Mouse (Mus musculus) heart, postnatal 0 days (tissue): ENCODE measurements around the gene Gga1. TPM values are rescaled to one million over a fixed set of nuclear protein-coding genes. Genes with fewer than 3 reads are reported as not detected.
A peak's percentile ranks its signal among the peaks of the same experiment; 100 is the strongest.

ENCODE experiments used
- ATAC-seq: fragments of 200-750 bp; cut with Nextera tagmentation; 2 replicates; pipeline ENCODE4 v1.8.0; 2017; ENCODE audit warnings: low read depth, moderate number of reproducible peaks, moderate library complexity; ENCODE audit not compliant: insufficient read depth
- DNase-seq: peaks from one replicate; pipeline ENCODE4 v3.0.0-alpha.2; 2016; ENCODE audit warnings: low spot score
- H3K27ac ChIP-seq: fragments of 300-500 bp; sonication (generic); 2 replicates; pipeline ENCODE4 v1.5.1; 2014; ENCODE audit warnings: low read depth, mild to moderate bottlenecking
- H3K27me3 ChIP-seq: fragments of 300-500 bp; sonication (generic); 2 replicates; pipeline ENCODE4 v1.6.1; 2014; ENCODE audit warnings: low read length, mixed read lengths; ENCODE audit not compliant: control insufficient read depth, insufficient read depth
- H3K36me3 ChIP-seq: fragments of 300-500 bp; sonication (generic); replicated peaks from 2 replicates; pipeline ENCODE4 v1.6.1; 2014; ENCODE audit warnings: low read length, mixed read lengths; ENCODE audit not compliant: control insufficient read depth, insufficient read depth
- H3K4me1 ChIP-seq: fragments of 300-500 bp; sonication (generic); 2 replicates; pipeline ENCODE4 v1.6.1; 2014; ENCODE audit warnings: antibody characterized with exemption; ENCODE audit not compliant: control insufficient read depth, insufficient read depth
- H3K4me2 ChIP-seq: fragments of 300-500 bp; sonication (generic); 2 replicates; pipeline ENCODE4 v1.6.1; 2014; ENCODE audit warnings: low read depth, mild to moderate bottlenecking, low read length, moderate library complexity
- H3K4me3 ChIP-seq: fragments of 300-500 bp; sonication (generic); 2 replicates; pipeline ENCODE4 v1.5.1; 2014; ENCODE audit warnings: low read depth, low read length
- H3K9ac ChIP-seq: fragments of 300-500 bp; sonication (generic); replicated peaks from 2 replicates; pipeline ENCODE4 v1.6.1; 2014; ENCODE audit warnings: low read depth, low read length, mixed read lengths
- H3K9me3 ChIP-seq: fragments of 300-500 bp; sonication (generic); replicated peaks from 2 replicates; pipeline ENCODE4 v1.6.1; 2016; ENCODE audit warnings: low read length; ENCODE audit not compliant: control insufficient read depth
- CTCF ChIP-seq: IDR thresholded peaks from 2 replicates; pipeline ENCODE4 v1.5.1; 2016; ENCODE audit warnings: antibody characterized with exemption, control low read depth, low read depth
- EP300 ChIP-seq: IDR thresholded peaks from 2 replicates; pipeline ENCODE4 v1.6.1; 2016; ENCODE audit warnings: antibody characterized with exemption, low read depth
- WGBS: fragments of 180-500 bp; shearing (Covaris S2); extraction: QIAGEN DNeasy Blood & Tissue Kit; methylation state at CpG from one replicate; pipeline ENCODE4 v1.1.7; 2014; 5-methylcytosine and 5-hydroxymethylcytosine counted together
- polyA plus RNA-seq: library from polyadenylated mRNA; unstranded; fragments of >200 nt; fragmentation: Nextera tagmentation; extraction: Ambion mirVana; gene quantifications from 2 replicates; pipeline ENCODE4 v1.2.1, GENCODE M21; 2015
- total RNA-seq: library from RNA; depleted of rRNA; stranded (reverse); fragments of >200 nt; gene quantifications from 2 replicates; pipeline ENCODE4 v1.2.3, GENCODE M21; 2014; ENCODE audit warnings: low replicate concordance

The Gga1 gene
- total and polyA plus RNA-seq, 2 experiments from 2014 or later = 32.4 TPM

DNA sequence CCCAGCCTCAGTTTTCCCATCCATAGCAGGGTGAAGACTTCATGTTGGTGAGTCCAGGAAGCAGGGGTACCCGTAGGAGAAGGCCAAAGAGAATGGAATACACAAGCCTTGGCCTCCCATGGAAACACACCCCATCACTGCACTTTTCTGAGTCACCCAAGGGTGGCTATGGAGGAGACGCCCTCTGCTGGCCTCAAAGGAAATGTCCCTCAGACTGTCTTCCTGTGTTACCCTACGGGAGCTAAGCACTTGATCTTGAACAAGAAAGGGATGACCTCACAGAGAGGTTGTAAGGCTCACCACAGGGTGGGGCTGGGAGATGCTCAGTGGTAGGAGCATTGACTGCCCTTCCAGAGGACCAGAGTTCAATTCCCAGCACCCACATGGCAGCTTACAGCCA, 54.6 kb downstream of the Gga1 start:
- Histone ChIP-seq H3K27me3 (no peaks in the 10 kb centered on the region), H3K4me1 (peaks cover 21% of the 10 kb centered on the region), H3K4me3 (no peak overlapping the region), H3K9me3 (no peaks in the 10 kb centered on the region), H3K4me2 (no peak overlapping the region), H3K27ac (no peak overlapping the region), H3K9ac (no peak overlapping the region), H3K36me3 (peaks cover 5% of the 10 kb centered on the region; the same call in 1 of the 2 replicates)
- 11% methylated on average over 3 of the region's 3 CpGs for WGBS
- peak; percentile 84 for DNase-seq
- peak; percentile 80 for TF ChIP-seq CTCF
- TF ChIP-seq EP300 = no peak
- peak; percentile 49; the same call in 1 of the 2 replicates for ATAC-seq

GRCm38 (mm10) chr15:78934784-78935320, 57.9 kb downstream of the Gga1 start, which contains the start of gene Nol12:
Nol12 (plus strand) TSS chr15:78934933.
- Histone ChIP-seq H3K9me3 (no peaks in the 10 kb centered on the region), H3K4me3 (peak within 1 kb of the TSS; percentile 70), H3K27ac (peak within 1 kb of the TSS; percentile 31; the same call in 1 of the 2 replicates), H3K4me2 (peak within 1 kb of the TSS; percentile 61), H3K9ac (peak within 1 kb of the TSS; percentile 45; the same call in 1 of the 2 replicates), H3K36me3 (peaks cover 32% of the 10 kb centered on the region), H3K4me1 (peaks cover 7% of the 10 kb centered on the region; the same call in 1 of the 2 replicates), H3K27me3 (no peaks in the 10 kb centered on the region)
- ATAC-seq (peak; percentile 82), DNase-seq (peak; percentile 90)
- under 1% methylated on average over 40 of the region's 42 CpGs for WGBS
- TF ChIP-seq EP300 = no peak; the same call in 1 of the 2 replicates
- TF ChIP-seq CTCF = no peak

DNA sequence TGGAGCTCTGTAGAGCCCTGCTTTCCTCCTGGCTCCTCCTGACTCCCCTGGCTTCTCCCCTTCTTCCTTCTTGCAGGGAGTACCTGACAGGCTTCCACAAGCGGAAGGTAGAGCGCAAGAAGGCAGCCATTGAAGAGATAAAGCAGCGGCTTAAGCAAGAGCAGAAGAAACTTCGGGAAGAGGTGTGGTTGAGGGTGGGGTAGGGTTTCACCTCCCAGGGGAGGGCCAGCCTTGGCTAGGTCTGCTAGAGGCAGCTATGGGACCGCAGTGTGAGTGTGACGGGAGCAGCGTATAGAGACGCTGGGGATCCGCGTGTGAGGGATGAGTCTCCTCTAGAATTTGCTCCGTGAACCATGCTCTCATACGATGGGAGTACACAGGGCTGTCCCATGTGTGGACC, 59.4 kb downstream of the Gga1 start:
- WGBS = 84% methylated on average over 12 of the region's 12 CpGs
- H3K9me3 ChIP-seq = no peaks in the 10 kb centered on the region
- no peak overlapping the region for H3K27ac ChIP-seq
- peaks cover 7% of the 10 kb centered on the region; the same call in 1 of the 2 replicates for H3K4me1 ChIP-seq
- H3K4me2 ChIP-seq = no peak overlapping the region
- TF ChIP-seq CTCF (no peak), EP300 (no peak)
- ATAC-seq (no peak), DNase-seq (no peak)
- H3K9ac ChIP-seq = no peak overlapping the region
- peaks cover 42% of the 10 kb centered on the region for H3K36me3 ChIP-seq
- no peak overlapping the region for H3K4me3 ChIP-seq
- H3K27me3 ChIP-seq = no peaks in the 10 kb centered on the region

GRCm38 (mm10) chr15:78937311-78937710, 60.3 kb downstream of the Gga1 start:
- H3K27ac ChIP-seq = no peak overlapping the region
- H3K4me1 ChIP-seq = peaks cover 7% of the 10 kb centered on the region; the same call in 1 of the 2 replicates
- no peak overlapping the region for H3K9ac ChIP-seq
- no peak overlapping the region for H3K4me3 ChIP-seq
- H3K36me3 ChIP-seq = peaks cover 44% of the 10 kb centered on the region
- no peak overlapping the region for H3K4me2 ChIP-seq
- H3K9me3 ChIP-seq = no peaks in the 10 kb centered on the region
- no peaks in the 10 kb centered on the region for H3K27me3 ChIP-seq
- 88% methylated on average over 10 of the region's 10 CpGs for WGBS
- TF ChIP-seq CTCF = no peak
- no peak for TF ChIP-seq EP300
- DNase-seq (no peak), ATAC-seq (no peak)

- H3K4me3 ChIP-seq = no peak overlapping the region
- TF ChIP-seq CTCF = no peak
- no peak for TF ChIP-seq EP300
- no peak overlapping the region for H3K27ac ChIP-seq
- no peaks in the 10 kb centered on the region for H3K9me3 ChIP-seq
- WGBS = 84% methylated on average over 2 of the region's 2 CpGs
- no peak overlapping the region for H3K9ac ChIP-seq
- DNase-seq (no peak), ATAC-seq (no peak)
- no peak overlapping the region for H3K4me2 ChIP-seq
- H3K36me3 ChIP-seq = peaks cover 44% of the 10 kb centered on the region
- peaks cover 9% of the 10 kb centered on the region; the same call in 1 of the 2 replicates for H3K4me1 ChIP-seq
- no peaks in the 10 kb centered on the region for H3K27me3 ChIP-seq
These were observed 61.0 kb downstream of the Gga1 start for GRCm38 (mm10) chr15:78937963-78938362.

DNA sequence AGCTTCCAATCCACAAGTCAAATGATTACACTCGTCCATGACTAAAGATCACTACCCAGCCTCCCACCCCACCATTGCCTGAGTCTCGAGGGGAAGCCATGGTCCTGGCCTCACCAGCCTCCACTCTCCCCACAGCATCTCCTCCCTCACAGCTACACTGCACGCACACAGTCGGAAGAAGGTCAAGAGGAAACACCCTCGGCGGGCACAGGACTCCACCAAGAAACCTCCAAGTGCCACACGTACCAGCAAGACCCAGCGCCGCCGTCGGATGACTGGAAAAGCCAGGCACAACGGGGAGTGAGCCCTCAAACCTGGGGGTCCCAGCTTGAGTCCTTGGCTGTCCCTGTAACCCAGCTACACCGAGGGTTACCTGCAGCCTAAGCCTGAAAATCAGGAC, 63.3 kb downstream of the Gga1 start:
- Histone ChIP-seq H3K4me2 (no peak overlapping the region), H3K9me3 (no peaks in the 10 kb centered on the region), H3K36me3 (peaks cover 44% of the 10 kb centered on the region), H3K4me1 (peaks cover 9% of the 10 kb centered on the region; the same call in 1 of the 2 replicates), H3K4me3 (no peak overlapping the region), H3K27ac (no peak overlapping the region), H3K9ac (no peak overlapping the region), H3K27me3 (no peaks in the 10 kb centered on the region)
- no peak for ATAC-seq
- TF ChIP-seq EP300 (no peak), CTCF (no peak)
- DNase-seq = no peak
- WGBS = 89% methylated on average over 13 of the region's 13 CpGs
